Mouse (Mus musculus) lung, embryonic 14.5 days (tissue): ENCODE measurements around the gene Polr3h. TPM values are rescaled to one million over a fixed set of nuclear protein-coding genes. Genes with fewer than 3 reads are reported as not detected.
A peak's percentile ranks its signal among the peaks of the same experiment; 100 is the strongest.

Experiments used
- ATAC-seq: fragments of 200-750 bp; cut with Nextera tagmentation; 2 replicates; pipeline ENCODE4 v1.8.0; 2017; ENCODE audit warnings: mild to moderate bottlenecking, moderate TSS enrichment, moderate library complexity; ENCODE audit not compliant: insufficient read depth
- DNase-seq: peaks from one replicate; pipeline ENCODE4 v3.0.0-alpha.2; 2015
- H3K27ac ChIP-seq: fragments of 300-500 bp; sonication (generic); 2 replicates; pipeline ENCODE4 v1.5.1; 2014; ENCODE audit warnings: low read depth, mild to moderate bottlenecking, moderate library complexity
- H3K27me3 ChIP-seq: fragments of 300-500 bp; sonication (generic); 2 replicates; pipeline ENCODE4 v1.6.1; 2014; ENCODE audit warnings: low read length, control low read depth; ENCODE audit not compliant: insufficient read depth
- H3K36me3 ChIP-seq: fragments of 300-500 bp; sonication (generic); 2 replicates; pipeline ENCODE4 v1.6.1; 2014; ENCODE audit warnings: control low read depth; ENCODE audit not compliant: insufficient read depth
- H3K4me1 ChIP-seq: fragments of 300-500 bp; sonication (generic); 2 replicates; pipeline ENCODE4 v1.6.1; 2014; ENCODE audit warnings: antibody characterized with exemption, control low read depth; ENCODE audit not compliant: insufficient read depth
- H3K4me2 ChIP-seq: fragments of 300-500 bp; sonication (generic); 2 replicates; pipeline ENCODE4 v1.6.1; 2014; ENCODE audit warnings: mild to moderate bottlenecking
- H3K4me3 ChIP-seq: fragments of 300-500 bp; sonication (generic); 2 replicates; pipeline ENCODE4 v1.5.1; 2014; ENCODE audit warnings: low read depth, low read length
- H3K9ac ChIP-seq: fragments of 300-500 bp; sonication (generic); 2 replicates; pipeline ENCODE4 v1.6.1; 2014
- H3K9me3 ChIP-seq: fragments of 300-500 bp; sonication (generic); 2 replicates; pipeline ENCODE4 v1.6.1; 2016; ENCODE audit warnings: low read depth, low read length, control low read depth
- CTCF ChIP-seq: IDR thresholded peaks from 2 replicates; pipeline ENCODE4 v1.5.1; 2016; ENCODE audit warnings: antibody characterized with exemption, low read depth
- WGBS: fragments of 180-500 bp; shearing (Covaris S2); extraction: QIAGEN DNeasy Blood & Tissue Kit; methylation state at CpG from one replicate; pipeline ENCODE4 v1.1.7; 2014; 5-methylcytosine and 5-hydroxymethylcytosine counted together
- polyA plus RNA-seq: library from polyadenylated mRNA; unstranded; fragments of >200 nt; fragmentation: Nextera tagmentation; extraction: Ambion mirVana; gene quantifications from 2 replicates; pipeline ENCODE4 v1.2.1, GENCODE M21; 2014

Polr3h gene
- polyA plus RNA-seq, 1 experiment from 2014 or later = 74.4 TPM

- H3K36me3 ChIP-seq = peaks cover 22% of the 10 kb centered on the region; the same call in 1 of the 2 replicates
- DNase-seq (peak; percentile 65), ATAC-seq (no peak)
- WGBS = 55% methylated on average over 8 of the region's 8 CpGs
- no peak overlapping the region for H3K9ac ChIP-seq
- H3K9me3 ChIP-seq = no peaks in the 10 kb centered on the region
- no peak overlapping the region for H3K4me2 ChIP-seq
- no peak overlapping the region for H3K4me3 ChIP-seq
- peak; percentile 79 for TF ChIP-seq CTCF
- H3K4me1 ChIP-seq = no peaks in the 10 kb centered on the region
- H3K27me3 ChIP-seq = no peaks in the 10 kb centered on the region
- H3K27ac ChIP-seq = no peak overlapping the region
Observed at GRCm38 (mm10) chr15:81956457-81956856, 30.4 kb upstream of the Polr3h start.

- ATAC-seq = no peak
- H3K9me3 ChIP-seq = no peaks in the 10 kb centered on the region
Observed at GRCm38 (mm10) chr15:81955414-81955813, 29.4 kb upstream of the Polr3h start.

GRCm38 (mm10) chr15:81954716-81955115 lies 28.7 kb upstream of the Polr3h start:
- DNase-seq (no peak), ATAC-seq (no peak)
- H3K27ac ChIP-seq = no peak overlapping the region
- 88% methylated on average over 6 of the region's 6 CpGs for WGBS
- TF ChIP-seq CTCF = no peak
- H3K4me3 ChIP-seq = no peak overlapping the region
- no peak overlapping the region for H3K4me2 ChIP-seq
- peaks cover 30% of the 10 kb centered on the region; the same call in 1 of the 2 replicates for H3K36me3 ChIP-seq
- no peaks in the 10 kb centered on the region for H3K9me3 ChIP-seq
- no peaks in the 10 kb centered on the region for H3K4me1 ChIP-seq
- no peaks in the 10 kb centered on the region for H3K27me3 ChIP-seq
- H3K9ac ChIP-seq = no peak overlapping the region

More at GRCm38 (mm10) chr15:81955414-81955813, 29.4 kb upstream of the Polr3h start:
- no peaks in the 10 kb centered on the region for H3K27me3 ChIP-seq
- no peak for TF ChIP-seq CTCF
- H3K4me3 ChIP-seq = no peak overlapping the region
- 89% methylated on average over 15 of the region's 15 CpGs for WGBS
- no peak overlapping the region for H3K4me2 ChIP-seq
- no peaks in the 10 kb centered on the region for H3K4me1 ChIP-seq
- no peak for DNase-seq
- H3K27ac ChIP-seq = no peak overlapping the region
- H3K9ac ChIP-seq = no peak overlapping the region
- peaks cover 30% of the 10 kb centered on the region; the same call in 1 of the 2 replicates for H3K36me3 ChIP-seq

DNA sequence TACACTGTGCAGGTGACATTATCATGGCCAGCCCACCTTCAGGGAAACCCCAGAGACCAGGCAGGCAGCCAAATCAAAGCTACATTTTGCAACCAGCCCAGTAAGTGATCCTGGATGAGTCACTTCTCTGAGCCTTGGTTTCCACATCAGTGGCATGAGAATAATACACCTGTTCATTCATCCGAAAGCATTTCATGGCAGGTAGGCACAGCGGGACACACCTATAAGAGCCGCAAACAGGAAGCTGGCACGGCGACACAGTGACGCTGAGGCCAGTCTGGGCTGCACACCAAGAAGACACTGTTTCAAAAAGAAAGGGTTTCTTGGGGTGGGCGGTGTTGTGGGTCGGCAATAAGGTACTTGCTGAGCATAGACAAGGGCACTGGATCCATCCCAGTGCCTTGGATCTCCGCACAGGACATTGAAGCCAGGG lies 28.1 kb upstream of the Polr3h start:
- H3K4me1 ChIP-seq = no peaks in the 10 kb centered on the region
- TF ChIP-seq CTCF = no peak
- H3K27ac ChIP-seq = no peak overlapping the region
- no peak overlapping the region for H3K9ac ChIP-seq
- DNase-seq = no peak
- H3K9me3 ChIP-seq = no peaks in the 10 kb centered on the region
- H3K36me3 ChIP-seq = peaks cover 30% of the 10 kb centered on the region; the same call in 1 of the 2 replicates
- WGBS = 93% methylated on average over 9 of the region's 9 CpGs
- no peak overlapping the region for H3K4me3 ChIP-seq
- H3K4me2 ChIP-seq = no peak overlapping the region
- no peaks in the 10 kb centered on the region for H3K27me3 ChIP-seq
- no peak for ATAC-seq

- no peak for TF ChIP-seq CTCF
- Histone ChIP-seq H3K27ac (no peak overlapping the region), H3K36me3 (peaks cover 30% of the 10 kb centered on the region; the same call in 1 of the 2 replicates), H3K4me2 (no peak overlapping the region), H3K4me3 (no peak overlapping the region), H3K9me3 (no peaks in the 10 kb centered on the region), H3K4me1 (no peaks in the 10 kb centered on the region), H3K9ac (no peak overlapping the region), H3K27me3 (no peaks in the 10 kb centered on the region)
- DNase-seq (no peak), ATAC-seq (no peak)
- 68% methylated on average over 4 of the region's 4 CpGs for WGBS
Observed at GRCm38 (mm10) chr15:81952310-81952709, 26.3 kb upstream of the Polr3h start.

DNA sequence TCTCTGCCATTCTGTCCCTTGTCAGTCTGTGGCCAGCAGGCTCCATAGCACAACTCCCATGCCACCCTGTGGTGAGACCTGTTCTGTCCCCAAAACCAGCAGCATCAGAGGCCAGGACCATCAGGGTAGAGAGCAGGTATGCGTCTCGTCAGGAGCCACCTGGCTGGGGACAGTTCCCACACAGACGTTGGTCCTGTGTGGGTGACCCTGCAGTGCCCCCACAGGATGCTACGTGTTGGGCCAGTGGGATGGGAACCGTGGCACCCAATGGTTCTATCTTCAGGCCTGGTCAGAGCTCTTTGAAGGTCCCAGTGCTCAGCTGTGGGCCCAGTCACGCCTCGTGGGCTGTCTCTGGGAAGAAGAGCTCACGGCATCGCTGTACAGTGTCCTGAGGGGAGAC lies 25.1 kb upstream of the Polr3h start:
- no peak overlapping the region for H3K9ac ChIP-seq
- H3K27ac ChIP-seq = no peak overlapping the region
- H3K4me2 ChIP-seq = no peak overlapping the region
- no peak for DNase-seq
- no peak overlapping the region for H3K4me3 ChIP-seq
- H3K27me3 ChIP-seq = no peaks in the 10 kb centered on the region
- peaks cover 30% of the 10 kb centered on the region; the same call in 1 of the 2 replicates for H3K36me3 ChIP-seq
- no peak for ATAC-seq
- no peaks in the 10 kb centered on the region for H3K4me1 ChIP-seq
- TF ChIP-seq CTCF = no peak
- 78% methylated on average over 9 of the region's 9 CpGs for WGBS
- no peaks in the 10 kb centered on the region for H3K9me3 ChIP-seq

GRCm38 (mm10) chr15:81950716-81951115 lies 24.7 kb upstream of the Polr3h start:
- no peak for ATAC-seq
- no peak overlapping the region for H3K27ac ChIP-seq
- no peak overlapping the region for H3K9ac ChIP-seq

More at GRCm38 (mm10) chr15:81950716-81951115, 24.7 kb upstream of the Polr3h start:
- Histone ChIP-seq H3K4me3 (no peak overlapping the region), H3K9me3 (no peaks in the 10 kb centered on the region), H3K36me3 (peaks cover 29% of the 10 kb centered on the region; the same call in 1 of the 2 replicates), H3K4me1 (no peaks in the 10 kb centered on the region), H3K4me2 (no peak overlapping the region), H3K27me3 (no peaks in the 10 kb centered on the region)
- DNase-seq = no peak
- TF ChIP-seq CTCF = no peak
- 75% methylated on average over 5 of the region's 5 CpGs for WGBS
